Mouse (Mus musculus): Measurements from ENCODE around the gene Tas2r104. TPM values are rescaled to one million over a fixed set of nuclear protein-coding genes. Genes with fewer than 3 reads are reported as not detected.

The Tas2r104 gene
- not detected for total RNA-seq (2021)
- long read RNA-seq, experiment 1 = 0 reads
- long read RNA-seq, experiment 2 = 0 reads

GRCm38 (mm10) chr6:131685644-131686043 lies at the start of gene Tas2r104:
TSS of gene Tas2r104 (minus strand) at chr6:131685744.
- DNase-seq = no peak

- DNase-seq = no peak
These were observed 27.3 kb upstream of the Tas2r104 start for GRCm38 (mm10) chr6:131712803-131713202.

GRCm38 (mm10) chr6:131689963-131690362 lies 4.4 kb upstream of the Tas2r104 start, which contains the start of gene Tas2r114:
TSS of gene Tas2r114 (minus strand) at chr6:131690063.
- no peak for DNase-seq

- no peak for DNase-seq
These were observed 1.9 kb upstream of the Tas2r104 start, which contains the start of gene Tas2r105 for GRCm38 (mm10) chr6:131687395-131687794. TSS of gene Tas2r105 (minus strand) at chr6:131687495.

GRCm38 (mm10) chr6:131678786-131679185 lies 6.8 kb downstream of the Tas2r104 start, which contains the start of gene Tas2r106:
TSS of gene Tas2r106 (minus strand) at chr6:131678886.
- no peak for DNase-seq

GRCm38 (mm10) chr6:131660049-131660448 lies 25.5 kb downstream of the Tas2r104 start, which contains the start of gene Tas2r107:
TSS of gene Tas2r107 (minus strand) at chr6:131660149.
- DNase-seq = no peak

Other genes with a start within 250 kb of the Tas2r104 start
- gene 5430401F13Rik, start 199.3 kb downstream of the Tas2r104 start, total RNA-seq (2021) = not detected
- not detected for gene Gm6619, start 199.3 kb downstream of the Tas2r104 start, total RNA-seq (2021)
- gene Tas2r130, start 54.8 kb downstream of the Tas2r104 start, total RNA-seq (2021) = not detected
- gene Tas2r107, start 25.6 kb downstream of the Tas2r104 start, total RNA-seq (2021) = not detected
- not detected for gene Tas2r106, start 6.9 kb downstream of the Tas2r104 start, total RNA-seq (2021)
- gene Tas2r105, start 1.8 kb upstream of the Tas2r104 start, total RNA-seq (2021) = not detected
- not detected for gene Tas2r114, start 4.3 kb upstream of the Tas2r104 start, total RNA-seq (2021)